Mouse (Mus musculus): ENCODE measurements around the gene Lpar5.

Gene Lpar5

DNA sequence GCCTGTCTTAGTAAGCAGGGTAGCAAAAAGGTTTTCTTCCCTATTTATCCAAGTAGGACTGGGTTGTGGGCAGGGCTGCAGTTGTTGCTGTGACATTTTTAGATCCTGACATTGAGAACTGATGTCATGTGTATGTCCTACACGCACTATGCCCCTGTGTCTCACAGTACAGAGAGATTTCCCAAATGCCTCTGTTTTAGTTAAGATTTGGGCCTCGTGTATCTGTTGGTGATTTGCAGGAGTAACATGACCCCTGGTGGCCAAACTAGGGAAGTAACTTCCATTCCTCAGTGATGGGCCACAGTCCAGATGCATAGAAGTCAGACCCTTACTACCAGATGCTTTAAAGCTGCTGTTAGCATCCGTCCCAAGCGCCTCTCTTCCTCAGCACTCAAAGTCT lies 16.7 kb downstream of the Lpar5 start:
- DNase-seq (ENCODE audit: low read depth, low spot score) = peak; percentile 89

DNA sequence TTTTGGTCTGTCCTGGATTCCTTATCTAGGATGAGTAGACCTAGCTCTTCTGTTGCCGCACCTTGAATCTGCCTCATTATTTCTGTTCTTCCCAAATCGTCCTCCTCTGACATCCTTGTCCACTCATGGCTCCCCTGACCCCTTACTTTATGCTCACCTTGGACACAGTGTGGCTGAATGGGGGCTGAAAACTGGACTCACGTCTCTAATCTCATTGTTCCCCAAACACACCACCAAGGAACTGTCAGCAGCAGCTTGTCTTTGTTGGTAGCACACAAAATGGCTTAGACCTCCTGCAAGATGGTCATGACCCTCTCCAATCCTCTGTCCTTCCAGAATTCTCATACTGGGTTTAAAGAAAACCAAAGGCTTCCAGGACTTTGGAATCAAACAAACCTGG lies 20.2 kb downstream of the Lpar5 start:
- DNase-seq (ENCODE audit: low read depth, low spot score) = no peak

DNA sequence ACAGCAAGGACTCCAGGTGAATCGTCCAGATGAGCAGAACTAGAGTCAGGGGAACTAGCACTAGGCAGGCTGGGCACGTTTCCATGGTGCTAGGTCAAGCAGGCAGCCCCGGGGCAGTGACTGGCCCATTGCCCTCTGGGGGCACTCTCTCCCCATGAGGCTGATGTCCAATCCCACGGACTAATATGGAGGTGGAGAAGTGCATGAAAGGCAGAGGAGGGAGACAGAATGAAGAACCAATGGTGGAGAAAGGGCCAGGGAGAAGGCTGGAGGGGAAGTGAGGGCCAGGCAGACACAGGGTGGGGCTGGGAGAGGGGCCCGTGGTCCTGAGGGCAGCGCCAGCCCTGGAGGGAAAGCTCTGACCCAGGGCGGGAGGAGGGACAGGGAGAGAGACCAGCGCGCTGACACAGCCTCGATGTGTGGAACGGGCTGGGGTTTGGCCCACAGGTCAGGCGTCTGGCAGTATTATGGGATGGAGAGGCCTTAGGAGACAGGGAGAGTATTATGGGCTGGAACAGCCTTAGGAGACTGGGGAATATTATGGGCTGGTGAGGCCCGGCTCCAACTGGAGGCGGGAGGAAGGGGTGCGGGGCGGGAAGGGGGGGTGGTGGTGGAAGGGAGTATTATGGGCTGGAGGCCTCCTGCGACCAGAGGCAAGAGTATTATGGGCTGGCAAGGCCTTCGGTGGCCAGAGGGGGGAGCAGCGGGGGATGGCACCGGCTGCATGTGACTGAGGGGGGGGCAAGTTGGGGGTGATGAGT lies 21.0 kb downstream of the Lpar5 start:
- peak; percentile 97 for DNase-seq (ENCODE audit: low read depth, low spot score)

DNA sequence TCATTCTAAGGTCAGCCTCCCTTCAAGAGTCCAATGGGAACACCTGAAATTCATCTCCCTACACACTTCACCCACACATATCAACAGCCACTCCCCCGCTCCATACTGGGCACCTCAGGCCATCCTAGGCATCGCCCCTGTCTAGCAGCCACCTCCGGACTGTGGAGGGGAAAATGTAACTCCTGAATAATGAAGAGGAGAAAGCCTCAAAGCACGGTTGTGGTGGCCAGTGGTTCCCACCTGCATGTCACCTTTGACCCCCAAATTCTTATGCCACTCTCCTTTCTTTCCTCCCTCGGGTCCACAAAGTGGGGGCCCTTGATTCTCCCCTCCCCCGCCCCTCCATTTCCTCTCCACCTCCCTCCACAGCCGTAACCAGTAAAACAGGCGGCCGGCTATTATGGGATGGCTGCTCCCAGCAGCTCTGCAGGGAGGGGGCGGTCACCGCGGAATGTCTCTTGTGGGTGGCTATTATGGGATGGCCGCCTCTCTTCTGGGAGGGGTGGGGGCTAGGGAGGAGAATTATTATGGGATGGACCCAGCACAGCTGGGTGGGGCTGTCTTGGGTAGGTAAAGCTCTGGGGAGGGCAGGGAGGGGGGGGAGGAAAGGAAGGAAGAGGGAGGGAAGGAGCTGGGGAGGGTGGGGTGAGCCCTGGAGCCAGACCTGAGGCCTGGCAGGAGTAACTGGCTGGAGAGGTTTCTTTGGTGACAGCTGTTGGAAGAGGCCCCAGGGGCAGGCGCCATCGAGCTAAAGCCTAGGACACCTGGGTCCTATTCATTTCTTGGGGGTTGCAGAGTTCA lies 22.0 kb downstream of the Lpar5 start:
- peak; percentile 96 for DNase-seq (ENCODE audit: low read depth, low spot score)

DNA sequence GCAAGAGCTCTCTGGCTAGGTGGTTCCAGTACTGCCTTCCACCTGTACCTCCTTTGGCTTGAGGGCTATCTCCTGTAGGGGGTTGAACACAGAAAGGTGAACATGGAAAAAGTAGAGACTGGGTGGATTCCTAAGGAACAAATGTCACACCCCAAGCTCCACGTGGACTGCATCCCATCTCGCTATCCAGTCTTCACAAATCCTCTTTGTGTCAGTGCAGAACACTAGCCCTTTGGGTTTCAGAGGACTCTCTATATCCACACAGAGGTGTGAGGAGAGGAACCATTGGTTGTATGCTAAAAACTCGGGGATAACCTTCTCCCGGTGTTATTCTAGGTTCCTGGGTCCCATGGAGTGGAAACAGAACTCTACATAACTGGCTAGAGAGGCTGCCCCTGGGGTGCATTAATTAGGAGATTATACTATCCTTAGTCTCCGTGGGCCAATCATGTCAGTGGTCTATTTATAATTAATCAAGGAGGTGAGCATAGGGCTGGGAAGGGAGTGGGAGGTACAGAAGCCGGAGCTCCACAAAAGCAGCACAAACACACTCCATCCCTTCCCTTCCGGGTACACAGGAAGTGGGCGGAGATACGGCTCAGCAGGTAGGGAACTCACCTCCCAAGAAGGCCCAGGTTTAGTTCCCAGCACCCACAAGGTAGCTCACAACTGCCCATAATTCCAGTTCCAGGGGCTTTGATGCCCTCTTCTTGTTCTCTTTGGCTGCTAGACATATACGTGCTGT lies 22.8 kb downstream of the Lpar5 start:
- peak; percentile 25 for DNase-seq (ENCODE audit: low read depth, low spot score)

DNA sequence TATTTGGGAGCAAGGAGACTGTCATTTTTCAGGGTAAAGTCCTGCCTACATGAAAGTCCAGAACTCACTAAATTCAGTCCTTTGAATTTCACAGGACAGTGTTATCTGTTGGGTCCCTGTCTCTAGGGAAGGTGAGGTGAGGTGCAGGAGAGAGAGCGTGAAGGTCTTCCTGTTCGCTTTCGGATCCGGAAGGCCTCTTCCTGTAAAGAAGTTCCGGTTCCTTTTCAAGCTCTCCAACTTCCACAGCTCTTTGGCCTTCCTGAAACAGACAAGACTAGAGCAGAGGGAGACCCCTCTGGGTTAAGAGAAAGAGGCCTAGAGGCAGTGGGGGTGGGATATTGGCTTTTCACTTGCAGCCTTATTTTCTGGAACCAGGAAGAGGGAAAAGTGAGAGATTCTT lies 24.7 kb downstream of the Lpar5 start:
- no peak for DNase-seq (ENCODE audit: low read depth, low spot score)

DNA sequence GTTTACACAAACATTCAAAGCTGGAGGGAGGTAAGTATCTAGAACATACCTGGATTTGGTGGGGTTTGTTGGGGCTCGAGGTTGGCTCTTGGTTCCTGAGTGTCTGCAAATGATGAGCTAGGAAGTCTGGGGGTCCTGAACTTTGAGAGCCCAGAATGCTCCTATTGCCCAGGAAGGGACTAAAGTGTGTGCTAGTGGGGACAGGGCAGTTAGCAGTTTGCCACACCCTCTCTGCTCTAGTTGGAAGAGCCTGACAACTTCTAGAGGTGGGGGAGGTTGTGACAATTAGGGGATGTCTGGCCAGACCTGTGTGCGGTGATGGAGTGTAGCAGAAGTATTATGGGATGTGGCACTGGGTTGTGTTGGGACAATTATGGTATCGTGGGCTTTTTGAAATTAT lies 27.1 kb downstream of the Lpar5 start:
- DNase-seq (ENCODE audit: low read depth, low spot score) = no peak

DNA sequence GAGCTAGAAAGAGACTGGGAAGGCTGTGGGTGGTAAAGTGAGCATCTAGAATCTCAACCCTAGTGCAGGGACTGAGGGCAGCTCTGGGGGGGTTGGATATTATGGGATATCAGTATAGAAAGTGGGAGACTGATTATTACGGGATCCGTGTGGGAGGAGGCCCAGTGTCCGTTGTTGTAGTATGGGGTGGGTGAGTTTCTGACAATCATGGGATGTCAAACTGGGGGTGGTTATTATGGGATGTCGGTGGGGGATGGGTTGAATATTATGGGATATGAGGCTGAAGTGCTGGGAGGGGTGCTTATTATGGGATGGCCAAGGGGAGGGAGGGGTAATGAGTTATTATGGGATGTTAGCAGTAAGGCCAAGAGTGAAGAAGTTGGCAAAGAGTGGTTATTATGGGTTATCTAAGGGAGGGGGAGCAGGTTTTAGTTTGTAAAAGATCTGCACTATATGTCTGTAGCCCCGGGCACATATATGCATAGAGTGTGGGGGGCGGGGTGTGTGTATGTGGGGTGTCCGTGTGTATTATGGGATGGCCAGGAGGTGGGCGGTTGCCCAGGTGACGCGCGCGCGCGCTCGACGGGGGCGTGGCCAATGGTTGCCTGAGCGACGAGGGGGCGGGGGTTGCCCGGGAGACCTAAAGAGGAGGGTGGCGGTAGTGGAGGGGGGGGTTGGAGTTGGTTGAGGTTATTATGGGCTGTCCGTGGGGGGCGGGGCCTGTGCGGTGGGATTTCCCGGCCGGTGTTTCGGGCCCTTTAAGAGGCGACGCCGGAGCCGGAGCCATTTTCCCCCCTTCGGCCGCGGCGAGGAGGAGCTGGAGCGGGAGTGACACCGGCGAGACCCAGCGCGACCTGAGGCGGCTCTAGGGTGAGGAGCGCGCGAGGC lies 27.9 kb downstream of the Lpar5 start, which contains the start of gene Chd4:
Gene Chd4, plus strand, starts transcription at position 591 of the 888 bp plus-strand sequence.
- peak; percentile 98 for DNase-seq (ENCODE audit: low read depth, low spot score)

DNA sequence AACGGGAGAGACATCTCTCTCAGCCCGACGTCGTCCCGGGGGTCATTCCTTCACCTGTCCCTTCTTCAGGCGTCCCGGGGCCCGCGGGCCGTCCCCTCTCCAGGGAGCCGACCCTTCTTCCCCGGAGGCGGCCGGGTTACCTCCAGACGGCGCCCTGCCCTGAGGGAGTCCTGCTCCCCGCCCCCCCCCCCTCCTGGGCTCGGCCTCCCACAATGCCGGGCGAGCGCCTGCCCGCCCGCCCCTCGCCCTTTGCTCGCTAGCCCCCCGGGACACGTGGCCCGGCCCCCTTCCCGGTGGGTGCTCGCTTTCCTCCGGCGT lies 28.5 kb downstream of the Lpar5 start:
- DNase-seq (ENCODE audit: low read depth, low spot score) = no peak

DNA sequence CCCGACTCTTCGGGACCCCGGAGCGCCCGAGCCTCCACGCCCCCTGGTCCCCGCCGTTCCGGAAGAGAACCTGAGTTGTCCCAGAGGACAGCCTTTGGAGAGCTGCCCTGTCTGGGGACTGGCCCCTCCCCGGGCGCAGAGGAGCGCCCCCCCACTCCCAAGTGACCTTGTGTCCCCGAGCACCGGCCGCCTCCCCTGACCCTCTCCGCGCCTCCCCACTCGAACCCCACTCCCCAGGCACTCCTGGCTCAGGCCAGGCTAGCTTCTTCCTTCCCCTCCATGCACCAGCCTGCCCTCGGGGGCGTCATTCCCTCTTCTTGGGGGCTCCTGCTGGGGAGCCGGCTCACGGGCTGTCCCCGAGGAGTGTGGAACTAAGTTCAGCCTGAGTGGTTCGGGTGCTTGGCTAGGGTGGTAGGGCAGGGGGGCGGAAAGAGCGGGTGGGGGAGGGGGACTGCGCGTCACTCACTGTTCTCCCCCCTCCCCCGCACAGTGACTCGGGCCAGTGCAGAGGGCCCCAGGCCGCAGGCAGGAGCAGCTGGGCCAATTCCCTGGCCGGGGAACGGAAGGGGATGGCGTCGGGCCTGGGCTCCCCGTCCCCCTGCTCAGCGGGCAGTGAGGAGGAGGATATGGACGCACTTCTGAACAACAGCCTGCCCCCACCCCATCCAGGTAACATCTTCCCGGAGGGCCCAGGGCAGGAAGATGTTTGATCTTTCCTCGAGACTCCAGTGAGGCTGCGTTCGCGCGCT lies 29.1 kb downstream of the Lpar5 start:
- DNase-seq (ENCODE audit: low read depth, low spot score) = peak; percentile 59

DNA sequence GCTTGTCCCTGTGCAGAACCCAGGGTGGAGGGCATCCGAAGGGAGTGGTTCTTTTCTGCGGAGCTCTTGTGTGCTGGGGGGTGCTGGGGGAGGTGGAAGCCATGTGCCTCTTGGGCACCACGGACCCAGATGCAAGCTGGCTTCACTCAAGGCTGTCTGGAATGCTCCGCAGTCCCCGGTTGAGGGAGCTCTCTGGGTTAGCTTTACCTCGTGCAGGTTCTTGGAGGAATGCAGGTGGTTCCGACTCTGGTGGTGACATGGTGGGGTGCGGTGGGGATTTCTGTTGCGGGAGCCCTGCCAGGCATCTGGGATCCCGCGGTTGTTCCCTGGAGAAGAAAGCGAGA lies 29.6 kb downstream of the Lpar5 start:
- peak; percentile 71 for DNase-seq (ENCODE audit: low read depth, low spot score)

DNA sequence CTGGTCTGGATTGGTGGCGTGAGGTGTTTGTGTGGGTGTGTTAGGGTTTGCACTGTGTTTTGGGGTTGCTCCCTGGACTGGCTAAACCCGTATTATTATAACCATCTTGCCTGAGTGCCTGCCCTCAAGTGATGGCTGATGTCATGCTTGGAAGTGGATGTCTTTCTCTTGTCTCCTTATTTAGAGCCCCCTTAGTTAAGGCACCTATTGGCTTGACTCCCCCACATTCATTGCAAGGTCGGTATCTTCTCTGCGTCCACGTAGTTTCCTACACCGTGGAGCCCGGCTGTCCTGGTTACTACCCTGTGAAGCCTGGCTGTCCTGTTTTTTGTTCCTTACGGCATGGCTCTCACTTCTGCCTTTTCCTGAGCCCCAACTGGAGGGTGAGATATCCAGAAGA lies 30.2 kb downstream of the Lpar5 start:
- DNase-seq (ENCODE audit: low read depth, low spot score) = no peak

DNA sequence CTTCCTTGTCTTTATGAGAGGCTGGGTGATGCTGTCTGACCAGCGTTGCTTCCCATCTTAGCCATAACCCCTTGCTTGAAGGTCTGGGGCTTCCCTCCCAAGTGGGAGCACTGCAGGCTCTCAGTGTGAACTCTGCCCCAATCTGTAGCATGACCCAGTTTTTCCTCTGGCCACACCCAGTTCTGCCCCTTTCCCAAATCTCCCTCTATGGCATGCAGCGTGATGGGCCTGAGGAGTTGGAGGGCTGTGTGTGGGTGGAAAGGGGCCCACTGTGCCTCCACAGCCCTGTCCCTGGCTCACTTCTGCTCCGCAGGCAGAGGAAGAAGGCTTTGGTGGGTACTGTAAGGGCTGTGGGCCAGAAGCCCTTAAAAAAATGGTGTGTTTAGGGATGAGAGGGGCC lies 30.8 kb downstream of the Lpar5 start:
- DNase-seq (ENCODE audit: low read depth, low spot score) = peak; percentile 43

DNA sequence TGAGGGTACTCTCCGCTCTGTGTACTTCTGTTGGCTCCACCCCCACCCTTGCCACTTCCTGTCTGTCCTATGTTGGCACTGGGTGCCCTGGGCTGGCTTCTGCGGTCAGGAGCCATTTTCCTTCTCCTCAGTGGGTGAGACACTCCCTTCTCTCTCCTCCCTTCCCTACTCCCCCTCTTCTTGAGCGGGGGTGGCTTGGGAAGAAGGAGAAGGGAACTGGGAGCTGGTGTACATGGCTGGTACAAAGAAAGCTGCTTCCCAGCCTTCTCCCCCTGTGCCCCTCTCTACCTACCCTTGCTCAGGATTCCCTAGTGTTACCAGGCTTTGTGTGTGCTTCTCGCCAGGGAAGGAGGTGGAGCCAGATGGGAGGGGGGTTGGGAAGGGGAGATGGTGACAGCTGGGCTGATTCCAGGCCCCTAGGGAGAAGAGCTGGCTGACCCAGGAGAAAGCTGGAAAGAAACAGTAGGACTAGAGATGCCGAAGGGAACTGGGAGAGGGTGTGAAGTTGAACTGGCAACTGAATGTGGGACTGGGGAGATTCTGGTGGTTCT lies 31.8 kb downstream of the Lpar5 start:
- peak; percentile 63 for DNase-seq (ENCODE audit: low read depth, low spot score)

DNA sequence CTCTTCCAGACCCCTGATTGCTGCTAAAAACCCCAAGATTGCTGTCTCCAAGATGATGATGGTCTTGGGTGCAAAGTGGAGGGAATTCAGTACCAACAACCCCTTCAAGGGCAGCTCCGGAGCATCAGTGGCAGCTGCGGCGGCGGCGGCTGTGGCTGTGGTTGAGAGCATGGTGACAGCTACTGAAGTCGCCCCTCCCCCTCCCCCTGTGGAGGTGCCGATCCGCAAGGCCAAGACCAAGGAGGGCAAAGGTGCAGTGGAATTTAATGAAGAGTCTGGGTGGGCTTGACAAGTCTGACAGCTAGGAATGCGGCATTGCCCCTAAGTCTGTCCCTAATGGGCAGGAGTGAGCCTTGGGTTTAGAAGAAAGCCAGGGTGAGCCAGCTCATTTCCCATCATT lies 33.7 kb downstream of the Lpar5 start:
- no peak for DNase-seq (ENCODE audit: low read depth, low spot score)

DNA sequence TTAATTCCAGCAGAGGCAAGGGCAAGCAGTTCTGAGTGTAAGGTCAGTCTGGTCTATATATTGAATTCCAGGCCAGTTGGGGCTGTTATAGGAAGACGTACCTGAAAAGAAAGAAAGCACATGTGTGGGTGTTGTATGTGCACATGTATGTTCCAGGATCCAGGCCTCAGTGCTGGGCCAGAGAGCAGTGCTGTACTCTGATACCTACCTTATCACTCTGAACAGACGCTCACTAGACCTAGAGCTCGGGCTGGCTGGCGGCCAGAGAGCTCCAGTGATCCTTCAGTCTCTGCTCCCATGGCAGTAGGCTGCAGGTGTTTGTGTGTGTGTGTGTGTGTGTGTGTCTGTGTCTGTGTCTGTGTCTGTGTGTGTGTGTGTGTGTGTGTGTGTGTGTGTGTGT lies 36.5 kb downstream of the Lpar5 start:
- DNase-seq (ENCODE audit: low read depth, low spot score) = no peak

DNA sequence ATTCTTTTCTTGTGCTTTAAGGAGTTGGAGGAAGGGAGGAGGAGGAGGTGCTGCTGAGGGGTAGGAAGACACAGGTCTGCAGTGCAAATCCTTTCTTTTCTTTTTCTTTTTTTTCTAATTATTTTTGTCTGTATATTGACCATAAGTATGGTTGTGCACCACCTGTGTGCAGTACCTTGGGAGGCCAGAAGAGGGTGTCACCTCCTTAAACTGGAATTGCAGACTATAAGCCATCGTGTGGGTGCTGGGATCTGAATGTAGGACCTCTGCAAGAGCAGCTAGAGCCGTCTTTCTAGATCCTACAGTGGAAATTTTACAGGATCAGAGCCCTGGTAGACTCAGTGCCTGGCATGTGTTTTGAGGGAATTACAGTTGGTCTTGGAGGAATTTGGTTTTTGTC lies 40.0 kb downstream of the Lpar5 start:
- DNase-seq (ENCODE audit: low read depth, low spot score) = no peak

DNA sequence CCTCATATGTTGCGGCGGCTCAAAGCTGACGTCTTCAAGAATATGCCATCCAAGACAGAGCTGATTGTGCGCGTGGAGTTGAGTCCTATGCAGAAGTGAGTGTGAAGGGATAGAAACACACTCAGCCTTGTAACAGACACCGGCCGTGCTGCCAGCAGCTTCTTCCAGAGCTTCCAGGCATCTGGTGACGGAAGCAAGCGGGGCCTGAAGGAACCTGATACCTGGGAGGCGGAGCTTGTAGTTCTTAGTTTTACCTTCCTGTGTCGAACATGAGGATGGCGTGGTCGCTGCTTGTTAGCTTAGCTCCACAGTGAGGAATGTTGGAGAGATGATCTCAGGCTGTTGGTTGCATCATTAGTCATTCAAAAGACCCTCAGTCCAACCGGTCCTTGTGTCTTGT lies 41.7 kb downstream of the Lpar5 start:
- no peak for DNase-seq (ENCODE audit: low read depth, low spot score)

DNA sequence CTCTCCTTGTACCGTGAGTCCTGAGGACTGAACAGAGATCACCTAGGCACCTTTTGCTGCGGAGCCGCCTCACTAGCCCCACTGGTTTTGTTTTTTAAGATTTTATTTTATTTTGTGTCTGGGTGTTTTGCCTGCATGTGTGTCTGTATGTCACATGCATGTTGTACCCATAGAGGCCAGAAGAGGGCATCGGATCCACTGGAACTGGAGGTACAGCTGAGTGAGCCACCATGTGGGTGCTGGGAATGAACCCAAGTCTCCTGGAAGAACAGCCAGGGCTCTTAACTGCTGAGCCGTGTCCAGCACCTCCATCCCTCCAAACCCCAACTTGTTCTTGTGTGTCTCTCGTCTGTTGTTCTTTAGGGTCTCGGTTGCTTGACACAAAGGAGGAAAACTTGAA lies 43.2 kb downstream of the Lpar5 start:
- DNase-seq (ENCODE audit: low read depth, low spot score) = peak; percentile 74

DNA sequence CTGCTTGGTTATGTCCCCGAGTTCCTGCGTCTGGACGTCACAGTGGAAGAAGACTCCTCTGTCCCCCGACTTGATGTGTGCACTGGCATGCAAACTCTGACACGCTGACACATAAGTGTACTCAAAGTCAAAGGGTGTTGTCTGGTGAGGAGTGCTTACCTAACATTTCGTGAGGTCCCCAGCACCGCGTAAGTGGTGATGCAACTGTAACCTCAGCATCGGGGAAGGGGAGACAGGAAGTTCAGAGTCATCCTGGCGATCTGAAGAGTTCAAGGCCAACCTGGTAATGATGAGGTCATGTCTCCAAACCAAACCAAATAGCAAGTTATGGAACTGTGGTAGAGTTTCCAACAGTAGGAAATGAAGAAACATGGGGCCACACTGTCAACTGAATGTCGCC lies 44.8 kb downstream of the Lpar5 start:
- DNase-seq (ENCODE audit: low read depth, low spot score) = no peak

DNA sequence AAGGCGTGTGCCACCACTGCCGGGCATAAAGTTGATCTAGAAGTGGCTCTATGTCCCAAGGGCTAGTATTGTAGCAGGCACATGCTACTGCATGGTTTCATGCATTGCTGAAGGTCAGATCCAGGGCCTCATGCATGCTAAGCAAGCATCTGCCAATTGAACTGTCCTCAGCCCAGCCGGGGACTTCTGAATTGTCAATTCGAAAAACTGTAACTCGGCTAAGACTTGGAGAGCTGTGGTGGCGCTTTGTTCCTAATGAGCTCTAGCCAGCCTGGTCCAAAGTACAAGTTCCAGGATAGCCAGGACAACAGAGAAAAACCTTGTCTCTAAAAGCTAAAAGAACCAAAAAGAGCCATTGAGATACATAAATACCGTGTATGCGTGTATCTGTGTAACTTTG lies 51.7 kb downstream of the Lpar5 start:
- no peak for DNase-seq (ENCODE audit: low read depth, low spot score)
